Mouse (Mus musculus) ES-Bruce4 (cell line): ENCODE measurements at regions not wholly inside any gene's neighbourhood (a gene's known extent, or its start where the extent isn't known, plus 50 kb on each side); places are given as distances from the start of the nearest gene placed in this dataset.

Experiments used
- CTCF ChIP-seq: IDR thresholded peaks from one replicate; pipeline ENCODE4 v1.8.1; 2011; ENCODE audit warnings: low read depth, low read length
- POLR2A ChIP-seq: IDR thresholded peaks from one replicate; pipeline ENCODE4 v1.8.1; 2011; ENCODE audit warnings: low read length; ENCODE audit not compliant: insufficient read depth

DNA sequence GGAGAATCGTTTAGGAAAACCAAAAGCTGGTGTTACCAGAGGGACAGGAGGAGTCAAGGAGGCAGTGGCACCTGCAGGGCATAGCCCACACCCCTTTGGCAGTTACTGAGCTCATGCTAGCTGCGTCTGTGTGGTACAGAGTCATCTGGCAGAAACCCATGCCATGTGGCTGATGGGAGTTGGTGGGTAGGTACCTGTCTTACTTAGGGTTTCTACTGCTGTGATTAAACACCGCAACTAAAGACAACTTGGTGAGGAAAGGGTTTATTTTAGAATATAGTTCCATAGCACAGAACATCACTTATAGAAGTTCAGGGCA is 79.9 kb downstream of the Fam43a start:
- no peak for TF ChIP-seq CTCF
- no peak for TF ChIP-seq POLR2A
